Mouse (Mus musculus) bone marrow, adult 2 months (tissue): ENCODE measurements around the gene Oxct1.

Experiments
- CTCF ChIP-seq: fragments of 200-500 bp; IDR thresholded peaks from 2 replicates; pipeline ENCODE4 v1.5.1; 2011; ENCODE audit warnings: low read length, control low read depth; ENCODE audit not compliant: control insufficient read depth, insufficient read depth
- POLR2A ChIP-seq: fragments of 200-500 bp; IDR thresholded peaks from 2 replicates; pipeline ENCODE4 v1.6.1; 2011; ENCODE audit warnings: low read depth, mild to moderate bottlenecking, control low read depth, low read length, borderline replicate concordance; ENCODE audit not compliant: control insufficient read depth

GRCm38 (mm10) chr15:4078785-4079184 is 52.6 kb downstream of the Oxct1 start:
- TF ChIP-seq CTCF (no peak), POLR2A (no peak)
